Mouse (Mus musculus) embryo, embryonic 9.5 days (tissue): Measurements from ENCODE around the gene Qrich2.

Experiments
- DNase-seq: peaks from one replicate; pipeline ENCODE4 v3.0.0-alpha.2; 2017; ENCODE audit errors: extremely low spot score

The Qrich2 gene

GRCm38 (mm10) chr11:116445596-116446307 lies 20.3 kb downstream of the Qrich2 start:
- DNase-seq = peak; percentile 92

DNA sequence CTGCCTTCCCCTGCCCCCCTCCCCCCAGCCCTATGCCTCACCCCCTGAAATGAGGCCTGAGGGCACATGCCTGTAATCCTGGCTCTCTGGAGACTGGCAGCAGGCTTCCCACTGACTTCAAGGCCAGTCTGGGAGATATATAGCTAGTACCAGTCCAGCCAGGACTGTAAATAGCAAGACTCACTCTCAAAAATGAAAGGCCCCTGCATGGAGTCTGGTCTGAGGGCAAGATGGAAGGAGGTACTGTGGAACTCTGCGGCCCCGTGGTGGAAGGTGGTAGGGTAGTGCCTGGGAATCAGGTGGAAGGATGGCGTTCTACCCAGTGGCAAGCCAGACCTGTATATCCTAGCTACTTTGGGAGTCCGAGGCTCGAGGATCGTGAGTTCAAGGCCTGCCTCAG lies 22.1 kb downstream of the Qrich2 start:
- no peak for DNase-seq

- no peak for DNase-seq
Observed at GRCm38 (mm10) chr11:116443311-116443710, 22.7 kb downstream of the Qrich2 start.

- no peak for DNase-seq
Observed at GRCm38 (mm10) chr11:116442867-116443177, 23.2 kb downstream of the Qrich2 start.

DNA sequence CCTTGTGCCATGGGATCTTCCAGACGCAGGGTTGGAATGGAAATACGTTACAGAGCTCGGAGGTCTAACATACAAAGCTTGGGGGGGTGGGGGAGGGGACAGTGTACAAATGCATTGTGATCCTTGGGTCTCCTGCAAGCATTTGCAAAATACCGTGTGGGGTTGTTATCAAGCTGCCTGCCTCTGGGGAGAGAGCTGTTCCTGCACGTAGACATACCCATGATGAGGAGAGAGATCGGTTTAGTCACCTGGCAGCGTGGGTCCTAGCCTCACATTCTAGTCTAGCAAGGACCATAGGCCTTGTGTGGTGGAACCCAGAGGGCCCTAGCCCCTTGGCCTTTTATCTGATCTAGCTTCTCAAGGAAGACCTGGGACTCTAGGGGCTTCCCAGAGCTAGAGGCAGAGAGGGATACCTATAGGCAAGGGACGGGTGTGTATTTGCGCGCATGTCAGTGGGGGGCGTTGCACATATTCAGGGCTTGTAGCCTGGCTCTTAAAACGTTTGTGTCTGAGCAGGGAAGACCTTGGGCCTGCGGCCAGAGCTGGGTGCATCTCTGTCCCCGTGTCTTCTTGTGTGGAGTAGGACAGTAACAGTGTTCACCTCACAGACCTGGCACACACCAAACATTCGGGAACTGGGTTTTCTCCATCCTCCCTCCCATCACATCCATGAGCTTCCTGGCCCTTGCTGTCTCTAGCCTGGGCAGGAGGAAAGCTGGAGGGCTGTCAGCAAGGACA lies 23.7 kb downstream of the Qrich2 start:
- DNase-seq = no peak

DNA sequence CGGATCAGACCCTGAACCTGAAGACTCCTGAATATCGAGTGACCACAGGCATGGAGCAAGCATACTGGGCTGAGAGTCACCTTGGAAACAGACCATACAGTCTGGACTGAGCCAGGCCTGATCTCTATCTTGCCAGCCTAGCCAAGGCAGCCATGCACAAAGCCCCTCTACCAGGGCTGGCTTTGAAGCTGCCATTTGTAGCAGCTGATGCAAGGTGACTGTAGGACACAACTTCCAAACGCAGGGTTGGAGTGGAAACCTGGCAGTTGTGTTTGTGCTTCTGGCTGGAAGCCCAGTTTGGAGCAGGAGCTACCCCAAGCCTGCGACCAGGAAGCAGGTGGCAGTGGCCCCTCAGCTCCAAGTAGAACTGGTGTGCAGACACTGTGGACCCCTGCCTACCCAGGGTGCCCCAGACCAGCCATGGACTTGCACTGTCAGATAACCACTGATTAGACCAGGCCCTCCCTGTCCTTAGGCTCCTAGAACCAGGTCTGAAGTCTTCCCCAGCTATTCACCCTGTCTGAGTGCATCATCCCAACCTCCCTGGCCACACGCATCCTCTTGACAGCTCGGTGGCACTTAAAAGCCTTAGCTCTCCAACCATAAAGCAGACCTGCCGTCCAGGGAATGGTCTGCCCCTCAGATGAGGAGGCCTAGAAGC lies 25.5 kb downstream of the Qrich2 start:
- DNase-seq = no peak

GRCm38 (mm10) chr11:116439269-116440240 lies 26.5 kb downstream of the Qrich2 start:
- no peak for DNase-seq

DNA sequence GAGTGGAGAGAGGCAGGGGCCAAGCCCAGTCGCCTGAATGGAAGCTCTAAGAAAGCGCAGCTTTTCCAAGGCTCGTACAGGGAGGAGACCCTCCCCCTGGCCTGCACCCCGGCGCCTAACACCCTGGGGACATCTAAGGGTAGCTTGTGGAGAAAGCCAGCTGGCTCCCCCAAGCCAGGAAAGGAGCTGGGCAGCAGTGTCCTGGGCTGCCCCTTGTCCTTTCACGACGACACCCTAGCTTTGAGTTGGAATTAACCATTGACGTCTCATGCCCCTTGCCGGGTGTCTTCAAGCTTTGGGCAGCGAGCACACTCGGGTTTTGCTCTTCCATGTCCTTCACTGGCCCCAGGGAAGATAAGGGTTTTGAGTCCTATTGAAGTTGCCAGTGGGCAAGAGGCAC lies 28.5 kb downstream of the Qrich2 start:
- no peak for DNase-seq

DNA sequence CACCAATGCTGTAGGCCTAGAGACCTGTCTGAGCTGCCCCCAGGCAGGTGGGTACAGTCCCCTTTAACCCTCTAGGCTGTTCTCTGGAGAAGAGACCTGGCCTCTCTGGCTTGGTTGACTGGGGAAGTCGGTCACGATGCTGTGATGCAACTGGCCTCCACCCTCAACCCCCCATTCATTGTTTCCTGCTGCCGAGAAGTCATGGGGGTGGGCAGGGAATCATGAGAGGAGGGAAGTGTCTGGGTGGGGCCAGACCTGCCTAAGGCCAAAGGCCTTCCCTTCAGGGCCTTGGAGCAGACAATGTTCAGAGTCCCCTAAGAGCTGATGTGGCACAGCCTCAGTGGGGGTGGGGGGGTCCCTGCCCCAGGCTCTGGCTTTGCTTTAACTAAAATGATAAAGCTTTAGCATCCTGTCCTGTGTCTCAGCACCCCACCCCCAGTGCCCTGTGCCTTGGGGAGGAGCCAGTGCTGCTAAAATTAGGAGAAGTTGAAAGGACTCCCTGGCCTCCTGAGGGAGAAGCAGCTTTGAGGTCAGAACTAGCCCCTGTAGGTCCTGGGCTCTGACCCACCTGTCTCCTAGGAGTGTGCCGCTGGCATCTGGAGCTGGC lies 29.2 kb downstream of the Qrich2 start:
- DNase-seq = no peak

DNA sequence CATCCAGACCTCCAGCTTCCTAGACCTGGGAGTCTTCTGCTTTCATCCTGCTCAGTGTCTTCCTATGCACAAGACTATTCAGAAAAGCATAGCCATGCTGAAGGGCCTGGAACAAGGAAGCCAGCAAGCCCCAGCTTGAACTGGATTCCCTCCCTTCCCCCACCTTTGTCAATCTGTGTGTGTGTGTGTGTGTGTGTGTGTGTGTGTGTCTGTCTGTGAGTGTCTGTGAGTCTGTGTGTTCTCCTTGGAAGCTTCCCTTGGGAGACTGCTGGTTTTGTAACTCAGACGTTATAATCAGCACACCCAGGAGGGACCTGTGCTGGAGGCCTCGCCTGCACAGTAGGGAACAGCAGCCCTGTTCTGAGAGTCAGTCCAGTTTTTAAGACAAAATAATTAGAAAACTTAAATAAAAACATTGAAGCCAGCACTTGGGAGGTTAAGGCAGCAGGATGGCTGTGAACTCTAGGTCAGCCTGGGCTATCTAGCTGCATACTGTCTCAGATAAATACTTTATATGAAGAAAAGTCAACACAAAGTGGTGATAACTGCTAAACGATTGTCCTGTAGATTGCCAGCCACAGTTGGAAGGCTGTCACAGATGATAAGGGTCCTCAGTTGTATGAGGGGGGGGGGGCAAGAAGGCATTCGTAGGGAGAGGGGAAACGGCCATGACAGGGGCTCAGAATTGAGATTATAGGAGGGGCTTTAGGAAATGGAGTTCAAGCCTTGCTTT lies 29.9 kb downstream of the Qrich2 start:
- no peak for DNase-seq

GRCm38 (mm10) chr11:116434967-116435752 lies 30.9 kb downstream of the Qrich2 start:
- no peak for DNase-seq

DNA sequence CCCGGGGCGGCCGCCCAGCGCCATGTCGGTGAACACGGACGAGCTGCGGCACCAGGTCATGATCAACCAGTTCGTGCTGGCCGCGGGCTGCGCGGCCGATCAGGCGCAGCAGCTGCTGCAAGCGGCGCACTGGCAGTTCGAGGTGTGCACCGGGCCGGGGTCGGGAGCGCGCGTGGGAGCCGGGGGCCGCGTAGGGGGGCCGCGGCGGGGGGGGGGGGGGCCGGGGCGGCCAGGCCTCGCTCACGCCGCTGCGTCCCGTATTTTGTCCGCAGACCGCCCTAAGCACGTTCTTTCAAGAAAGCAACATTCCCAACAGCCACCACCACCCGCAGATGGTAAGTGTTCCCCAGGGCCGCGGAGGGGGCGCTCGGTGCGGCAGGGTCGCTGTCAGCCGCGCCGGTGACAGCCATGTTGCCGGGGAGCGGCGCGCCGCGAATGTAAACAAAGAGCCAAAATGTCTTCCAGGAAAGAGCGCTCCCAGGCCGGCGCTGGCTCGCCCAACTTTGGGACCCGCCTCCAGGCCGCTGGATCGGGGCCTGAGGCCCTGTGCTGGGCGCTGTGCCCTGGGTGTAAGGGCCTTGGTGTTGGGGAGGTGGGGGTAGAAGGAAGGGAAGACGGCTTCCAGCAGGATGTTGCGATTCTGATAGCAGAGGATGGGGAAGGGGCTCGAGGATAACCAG lies 31.6 kb downstream of the Qrich2 start:
- DNase-seq = peak; percentile 76

GRCm38 (mm10) chr11:116433356-116434286 lies 32.4 kb downstream of the Qrich2 start, which contains the start of gene Ubald2:
Gene Ubald2, plus strand, starts transcription at chr11:116434094.
- DNase-seq = peak; percentile 99

DNA sequence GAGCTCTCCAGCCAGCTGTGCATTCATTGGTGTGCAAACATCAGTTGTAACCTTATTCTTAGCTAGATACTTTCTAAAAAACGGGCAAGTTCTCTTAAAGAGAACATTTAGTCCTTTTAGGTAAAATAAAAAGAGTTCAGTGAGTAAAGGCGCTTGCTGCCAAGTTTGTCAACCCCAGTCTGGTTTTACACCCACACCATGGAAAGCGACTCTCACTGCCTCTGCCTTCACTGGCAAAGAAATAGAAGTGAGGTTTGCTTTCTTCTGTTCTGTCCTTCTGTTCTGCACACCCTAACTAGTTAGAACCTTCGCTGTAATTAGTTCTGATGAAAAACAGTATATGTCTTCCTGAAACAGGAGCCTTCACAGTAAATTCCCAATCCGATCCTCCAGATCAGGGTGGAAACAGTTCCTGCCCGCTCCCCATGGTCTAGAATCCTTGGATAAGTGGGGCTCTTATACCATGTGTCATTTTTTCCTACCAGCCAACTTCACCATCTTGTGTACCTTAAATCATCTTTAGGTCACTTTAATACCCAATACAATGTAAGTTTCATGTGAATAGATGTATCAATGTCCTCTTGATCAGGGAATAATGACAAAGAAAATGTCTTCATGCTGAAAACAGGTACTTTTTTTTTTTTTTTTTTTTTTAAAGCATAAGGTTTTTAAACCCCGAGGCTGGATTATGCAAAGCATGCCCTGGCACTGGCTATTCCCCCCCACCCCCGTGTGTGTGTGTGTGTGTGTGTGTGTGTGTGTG lies 33.3 kb downstream of the Qrich2 start:
- no peak for DNase-seq

DNA sequence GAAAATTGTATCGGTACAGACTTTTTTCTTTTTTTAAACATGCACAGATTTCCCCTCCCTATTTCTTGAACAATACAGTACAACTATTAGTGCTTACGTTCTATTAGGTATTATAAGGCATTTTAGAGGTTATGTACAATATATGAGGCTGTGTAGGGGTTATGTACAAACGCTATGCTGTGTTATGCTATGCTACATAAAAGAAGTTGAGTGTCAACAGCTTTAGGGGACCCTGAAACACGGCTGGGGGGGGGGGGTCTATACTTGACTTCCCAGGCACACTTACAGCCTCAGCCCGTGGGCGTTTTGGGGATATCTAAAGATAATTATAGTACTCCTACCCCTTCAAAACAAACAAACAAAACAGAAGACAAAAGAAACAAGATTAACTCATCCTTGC lies 33.9 kb downstream of the Qrich2 start:
- no peak for DNase-seq

GRCm38 (mm10) chr11:116431428-116432077 lies 34.5 kb downstream of the Qrich2 start:
- no peak for DNase-seq
